Mouse (Mus musculus) embryo, embryonic 9.5 days (tissue): ENCODE measurements at regions not wholly inside any gene's neighbourhood (a gene's known extent, or its start where the extent isn't known, plus 50 kb on each side); places are given as distances from the start of the nearest gene placed in this dataset.

Source experiments
- DNase-seq: peaks from one replicate; pipeline ENCODE4 v3.0.0-alpha.2; 2017; ENCODE audit errors: extremely low spot score

GRCm38 (mm10) chr9:118404867-118405266, 73.1 kb upstream of the Eomes start:
- DNase-seq: no peak

GRCm38 (mm10) chr9:118405926-118406518, 72.0 kb upstream of the Eomes start:
- DNase-seq: no peak

DNA sequence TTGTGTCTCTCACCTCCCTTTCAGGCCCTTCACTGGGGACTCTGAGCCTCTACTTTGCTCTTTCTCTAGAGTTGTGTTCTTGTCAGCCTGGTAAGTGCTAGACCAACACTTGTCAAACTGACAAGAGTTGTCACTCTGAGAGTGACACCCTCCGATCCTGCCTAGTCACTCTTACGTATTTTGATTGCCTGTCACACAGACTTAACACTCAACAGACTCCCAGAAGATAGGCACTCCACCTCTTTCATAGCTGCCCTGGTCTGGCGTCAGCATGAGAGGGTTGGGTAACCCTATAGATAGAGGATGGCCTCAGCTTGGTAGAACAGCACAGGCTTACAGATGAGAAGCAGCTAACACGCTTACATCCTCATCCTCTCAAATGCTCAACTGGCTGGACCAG, 62.0 kb upstream of the Eomes start:
- DNase-seq: no peak

- no peak for DNase-seq
Measured at GRCm38 (mm10) chr9:118416475-118416874, 61.5 kb upstream of the Eomes start.

DNA sequence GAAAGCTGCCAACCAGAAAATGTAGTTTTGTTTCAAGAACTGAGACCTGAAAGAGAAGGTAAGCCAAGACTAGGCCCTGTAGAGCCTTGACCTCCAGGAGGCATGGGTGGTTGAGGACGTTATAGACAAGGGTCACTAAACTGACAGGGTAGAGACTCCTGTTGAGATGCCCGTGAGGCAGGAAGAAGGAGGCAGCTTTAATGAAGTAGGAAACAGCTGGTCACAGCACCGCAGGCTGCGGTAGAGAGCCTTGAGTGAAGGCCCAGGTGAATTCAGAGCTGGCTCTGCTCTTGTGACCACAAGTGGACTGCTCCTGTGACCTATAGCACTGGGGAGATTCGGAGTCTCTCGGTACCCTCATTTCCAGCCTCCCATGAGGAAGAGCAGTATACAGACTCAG, 53.7 kb upstream of the Eomes start:
- DNase-seq: no peak
